Mouse (Mus musculus) MEL (cell line): ENCODE data around the gene Phf23. TPM values are rescaled to one million over a fixed set of nuclear protein-coding genes. Genes with fewer than 3 reads are reported as not detected.

Experiments used
- DNase-seq: peaks from one replicate; pipeline ENCODE4 v3.0.0; 2011; ENCODE audit warnings: low read depth, low spot score
- H3K27ac ChIP-seq: 2 replicates; pipeline ENCODE4 v1.5.1; 2012; ENCODE audit warnings: low read depth, mild to moderate bottlenecking, control low read depth, low read length, moderate library complexity; ENCODE audit not compliant: control insufficient read depth
- H3K27me3 ChIP-seq, 2 experiments: fragments of 150-350 bp in 1 of 2; sonication (generic) in 1 of 2; 2 replicates each; pipeline ENCODE4 v1.6.1; 2012; ENCODE audit warnings: low read length in 2 of 2, mild to moderate bottlenecking in 2 of 2, improper control_type of control experiment in 1 of 2, moderate library complexity in 1 of 2; ENCODE audit not compliant: insufficient read depth in 2 of 2, control insufficient read depth in 1 of 2
- H3K36me3 ChIP-seq, 2 experiments: 2 replicates each; pipeline ENCODE4 v1.6.1; 2012 to 2014; ENCODE audit warnings: low read length in 2 of 2, improper control_type of control experiment in 1 of 2, inconsistent platforms in 1 of 2, mild to moderate bottlenecking in 1 of 2; ENCODE audit not compliant: insufficient read depth in 2 of 2, control insufficient read depth in 1 of 2
- H3K4me1 ChIP-seq, 2 experiments: fragments of 150-350 bp in 1 of 2; sonication (generic) in 1 of 2; 2 replicates each; pipeline ENCODE4 v1.6.1; 2012; ENCODE audit warnings: low read length in 2 of 2, improper control_type of control experiment in 1 of 2, mild to moderate bottlenecking in 1 of 2; ENCODE audit not compliant: insufficient read depth in 2 of 2, control insufficient read depth in 1 of 2
- H3K4me3 ChIP-seq, 2 experiments: fragments of 150-350 bp in 1 of 2; sonication (generic) in 1 of 2; 2 replicates each; pipeline ENCODE4 v1.5.1; 2012; ENCODE audit warnings: low read depth in 2 of 2, low read length in 2 of 2, mild to moderate bottlenecking in 2 of 2, moderate library complexity in 2 of 2, control low read depth in 1 of 2, improper control_type of control experiment in 1 of 2; ENCODE audit not compliant: control insufficient read depth in 1 of 2, insufficient read depth in 1 of 2
- H3K79me2 ChIP-seq: 2 replicates; pipeline ENCODE4 v1.6.1; 2012; ENCODE audit warnings: mild to moderate bottlenecking, low read length, moderate library complexity; ENCODE audit not compliant: control insufficient read depth, poor library complexity, insufficient read depth
- H3K9ac ChIP-seq: 2 replicates; pipeline ENCODE4 v1.6.1; 2012; ENCODE audit warnings: low read depth, mild to moderate bottlenecking, control low read depth, low read length, moderate library complexity; ENCODE audit not compliant: control insufficient read depth, poor library complexity, severe bottlenecking
- H3K9me3 ChIP-seq: fragments of 150-350 bp; sonication (generic); replicated peaks from 2 replicates; pipeline ENCODE4 v1.6.1; 2012; ENCODE audit warnings: mild to moderate bottlenecking, low read length, improper control_type of control experiment, moderate library complexity; ENCODE audit not compliant: insufficient read depth
- CHD1 ChIP-seq: IDR thresholded peaks from 2 replicates; pipeline ENCODE4 v1.6.1; 2012; ENCODE audit warnings: low read depth, mild to moderate bottlenecking, inconsistent platforms, low read length, improper control_type of control experiment
- CHD2 ChIP-seq: IDR thresholded peaks from 2 replicates; pipeline ENCODE4 v1.6.1; 2011; ENCODE audit warnings: low read length, improper control_type of control experiment
- CTCF ChIP-seq, 3 experiments: IDR thresholded peaks in 2 of 3; conservative IDR thresholded peaks in 1 of 3; 2 replicates each; pipeline ENCODE4 v1.5.1; 2011 to 2012; ENCODE audit warnings: low read length in 3 of 3, low read depth in 2 of 3, mild to moderate bottlenecking in 2 of 3, improper control_type of control experiment in 1 of 3, inconsistent platforms in 1 of 3, mixed read lengths in 1 of 3, moderate library complexity in 1 of 3; ENCODE audit not compliant: control insufficient read depth in 1 of 3, insufficient read depth in 1 of 3, poor library complexity in 1 of 3, severe bottlenecking in 1 of 3
- E2F4 ChIP-seq: IDR thresholded peaks from 2 replicates; pipeline ENCODE4 v1.6.1; 2011; ENCODE audit warnings: low read depth, low read length, improper control_type of control experiment, borderline replicate concordance
- ELF1 ChIP-seq: IDR thresholded peaks from 2 replicates; pipeline ENCODE4 v1.6.1; 2014; ENCODE audit warnings: low read depth, mild to moderate bottlenecking, inconsistent platforms, low read length, improper control_type of control experiment, moderate library complexity
- EP300 ChIP-seq, 2 experiments: IDR thresholded peaks; 2 replicates each; pipeline ENCODE4 v1.6.1; 2011; ENCODE audit warnings: improper control_type of control experiment in 2 of 2, low read length in 2 of 2, low read depth in 1 of 2, mild to moderate bottlenecking in 1 of 2
- GABPA ChIP-seq: IDR thresholded peaks from 2 replicates; pipeline ENCODE4 v1.6.1; 2012; ENCODE audit warnings: low read depth, mild to moderate bottlenecking, inconsistent platforms, low read length, improper control_type of control experiment, moderate library complexity
- GATA1 ChIP-seq: IDR thresholded peaks from 2 replicates; pipeline ENCODE4 v1.6.1; 2011; ENCODE audit warnings: low read depth, low read length, improper control_type of control experiment
- JUND ChIP-seq: IDR thresholded peaks from 2 replicates; pipeline ENCODE4 v1.6.1; 2011; ENCODE audit warnings: low read depth, mild to moderate bottlenecking, improper control_type of control experiment, low read length
- KAT2A ChIP-seq: conservative IDR thresholded peaks from 2 replicates; pipeline ENCODE4 v1.6.1; 2012; ENCODE audit warnings: low read depth, low read length, improper control_type of control experiment, inconsistent platforms
- MAFK ChIP-seq: IDR thresholded peaks from 2 replicates; pipeline ENCODE4 v1.6.1; 2011; ENCODE audit warnings: low read depth, mild to moderate bottlenecking, low read length, improper control_type of control experiment, borderline replicate concordance
- MAX ChIP-seq: IDR thresholded peaks from 2 replicates; pipeline ENCODE4 v1.6.1; 2011; ENCODE audit warnings: low read length, improper control_type of control experiment
- MEF2A ChIP-seq: IDR thresholded peaks from 2 replicates; pipeline ENCODE4 v1.6.1; 2014; ENCODE audit warnings: low read depth, mild to moderate bottlenecking, inconsistent platforms, low read length, improper control_type of control experiment; ENCODE audit not compliant: poor library complexity, insufficient replicate concordance, severe bottlenecking; ENCODE audit errors: extremely low read depth
- MYB ChIP-seq: IDR thresholded peaks from 2 replicates; pipeline ENCODE4 v1.6.1; 2011; ENCODE audit warnings: mild to moderate bottlenecking, low read depth, low read length, improper control_type of control experiment
- MYC ChIP-seq: IDR thresholded peaks from 2 replicates; pipeline ENCODE4 v1.6.1; 2011; ENCODE audit warnings: low read depth, mild to moderate bottlenecking, low read length, improper control_type of control experiment, moderate library complexity
- NELFE ChIP-seq: IDR thresholded peaks from 2 replicates; pipeline ENCODE4 v1.6.1; 2011; ENCODE audit warnings: low read depth, low read length, improper control_type of control experiment
- POLR2A ChIP-seq, 2 experiments: IDR thresholded peaks; 2 replicates each; pipeline ENCODE4 v1.6.1; 2011 to 2012; ENCODE audit warnings: low read length in 2 of 2, mild to moderate bottlenecking in 2 of 2, control low read depth in 1 of 2, improper control_type of control experiment in 1 of 2, low read depth in 1 of 2, moderate library complexity in 1 of 2; ENCODE audit not compliant: control insufficient read depth in 1 of 2, insufficient read depth in 1 of 2, poor library complexity in 1 of 2
- POLR2AphosphoS2 ChIP-seq: IDR thresholded peaks from 2 replicates; pipeline ENCODE4 v1.6.1; 2011; ENCODE audit warnings: low read length, improper control_type of control experiment
- RAD21 ChIP-seq: IDR thresholded peaks from 2 replicates; pipeline ENCODE4 v1.6.1; 2011; ENCODE audit warnings: mild to moderate bottlenecking, low read depth, low read length, improper control_type of control experiment
- RCOR1 ChIP-seq: IDR thresholded peaks from 2 replicates; pipeline ENCODE4 v1.6.1; 2012; ENCODE audit warnings: low read depth, mild to moderate bottlenecking, inconsistent platforms, low read length, improper control_type of control experiment
- SMC3 ChIP-seq: IDR thresholded peaks from 2 replicates; pipeline ENCODE4 v1.6.1; 2011; ENCODE audit warnings: low read depth, low read length, improper control_type of control experiment
- TAL1 ChIP-seq: IDR thresholded peaks from 2 replicates; pipeline ENCODE4 v1.6.1; 2012; ENCODE audit warnings: mild to moderate bottlenecking, inconsistent platforms, low read length, moderate library complexity, mixed read lengths
- TBP ChIP-seq: IDR thresholded peaks from 2 replicates; pipeline ENCODE4 v1.8.0; 2011; ENCODE audit warnings: low read depth, low read length, improper control_type of control experiment
- TCF12 ChIP-seq: IDR thresholded peaks from 2 replicates; pipeline ENCODE4 v1.6.1; 2014; ENCODE audit warnings: low read depth, mild to moderate bottlenecking, inconsistent platforms, low read length, improper control_type of control experiment, moderate library complexity
- USF1 ChIP-seq: IDR thresholded peaks from 2 replicates; pipeline ENCODE4 v1.6.1; 2014; ENCODE audit warnings: low read depth, mild to moderate bottlenecking, inconsistent platforms, low read length, improper control_type of control experiment, moderate library complexity
- USF2 ChIP-seq, 2 experiments: IDR thresholded peaks; 2 replicates each; pipeline ENCODE4 v1.6.1; 2011 to 2012; ENCODE audit warnings: improper control_type of control experiment in 2 of 2, low read length in 2 of 2, borderline replicate concordance in 1 of 2, inconsistent platforms in 1 of 2, low read depth in 1 of 2, mild to moderate bottlenecking in 1 of 2; ENCODE audit not compliant: insufficient read depth in 1 of 2
- ZC3H11A ChIP-seq: IDR thresholded peaks from 2 replicates; pipeline ENCODE4 v1.6.1; 2012; ENCODE audit warnings: low read depth, mild to moderate bottlenecking, inconsistent platforms, low read length, improper control_type of control experiment
- ZKSCAN1 ChIP-seq: IDR thresholded peaks from 2 replicates; pipeline ENCODE4 v1.6.1; 2012; ENCODE audit warnings: low read depth, mild to moderate bottlenecking, inconsistent platforms, low read length, improper control_type of control experiment, moderate library complexity
- ZNF384 ChIP-seq: IDR thresholded peaks from 2 replicates; pipeline ENCODE4 v1.6.1; 2012; ENCODE audit warnings: low read depth, mild to moderate bottlenecking, inconsistent platforms, low read length, improper control_type of control experiment
- polyA plus RNA-seq, 2 experiments: library from polyadenylated mRNA; stranded (reverse) in 1 of 2; unstranded in 1 of 2; fragments of >175 nt in 1 of 2; fragments of >200 nt in 1 of 2; gene quantifications; 2 replicates each; pipeline versions ENCODE4 v1.2.1 to v1.2.4; 2012; ENCODE audit warnings: low replicate concordance in 2 of 2, low read depth in 1 of 2; ENCODE audit not compliant: insufficient read length in 2 of 2, insufficient read depth in 1 of 2, missing spikeins in 1 of 2
- total RNA-seq: library from RNA; depleted of rRNA; stranded (reverse); fragments of 300-350 nt; gene quantifications from 2 replicates; pipeline ENCODE4 v1.2.3, GENCODE M21; 2012

Phf23 gene
- total and polyA plus RNA-seq, 3 experiments: 108 to 112 TPM; not detected in 1

DNA sequence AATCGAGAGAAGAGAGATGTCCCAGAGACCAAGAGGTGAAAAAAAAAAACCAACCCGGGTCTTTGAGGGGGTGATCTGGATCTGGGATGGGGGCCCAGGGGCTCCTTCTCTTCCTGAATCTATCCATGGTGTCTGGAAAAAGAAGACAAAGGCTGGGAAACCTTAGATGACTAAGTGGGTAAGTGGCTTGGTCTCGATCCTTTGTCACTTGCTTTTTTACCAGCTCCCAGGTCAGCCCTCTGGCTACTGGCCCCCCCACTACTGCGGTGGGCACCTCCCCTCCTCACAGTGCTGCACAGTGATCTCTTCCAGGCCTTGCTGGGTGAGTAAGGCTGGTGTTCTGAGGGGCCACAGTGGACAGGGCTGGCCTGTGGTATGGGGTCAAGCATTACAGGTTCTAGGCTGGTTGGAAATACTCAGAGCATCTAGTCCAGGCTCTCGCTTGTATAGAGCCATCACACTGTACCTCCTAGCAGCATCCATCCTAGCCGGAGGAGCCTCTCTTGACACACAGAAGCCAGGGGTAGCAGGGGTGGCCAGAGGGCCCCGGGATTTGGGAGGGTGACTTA lies 21.7 kb downstream of the Phf23 start:
- Histone ChIP-seq H3K27me3 (no peaks in the 10 kb centered on the region), H3K4me3 (peak overlapping the region in 1 of 2 experiments; percentile 54; a peak in 2 of 4 replicates), H3K36me3 (peaks cover 0 to 40% of the 10 kb centered on the region in 2 experiments; a peak in 2 of 4 replicates), H3K27ac (peak overlapping the region; percentile 48), H3K9ac (peak overlapping the region; percentile 69), H3K9me3 (no peaks in the 10 kb centered on the region), H3K79me2 (peaks cover 28% of the 10 kb centered on the region), H3K4me1 (peaks cover 6 to 38% of the 10 kb centered on the region in 2 experiments)
- TF ChIP-seq TCF12: no peak
- no peak for TF ChIP-seq MAX
- no peak for TF ChIP-seq MAFK
- TF ChIP-seq POLR2A (IDR thresholded peaks at IDR 0.05; ENCODE audit: control insufficient read depth in 1 of 2, insufficient read depth in 1 of 2, low read depth in 1 of 2, low read length in 2 of 2, poor library complexity in 1 of 2): no peak
- no peak for TF ChIP-seq RAD21
- no peak for DNase-seq

DNA sequence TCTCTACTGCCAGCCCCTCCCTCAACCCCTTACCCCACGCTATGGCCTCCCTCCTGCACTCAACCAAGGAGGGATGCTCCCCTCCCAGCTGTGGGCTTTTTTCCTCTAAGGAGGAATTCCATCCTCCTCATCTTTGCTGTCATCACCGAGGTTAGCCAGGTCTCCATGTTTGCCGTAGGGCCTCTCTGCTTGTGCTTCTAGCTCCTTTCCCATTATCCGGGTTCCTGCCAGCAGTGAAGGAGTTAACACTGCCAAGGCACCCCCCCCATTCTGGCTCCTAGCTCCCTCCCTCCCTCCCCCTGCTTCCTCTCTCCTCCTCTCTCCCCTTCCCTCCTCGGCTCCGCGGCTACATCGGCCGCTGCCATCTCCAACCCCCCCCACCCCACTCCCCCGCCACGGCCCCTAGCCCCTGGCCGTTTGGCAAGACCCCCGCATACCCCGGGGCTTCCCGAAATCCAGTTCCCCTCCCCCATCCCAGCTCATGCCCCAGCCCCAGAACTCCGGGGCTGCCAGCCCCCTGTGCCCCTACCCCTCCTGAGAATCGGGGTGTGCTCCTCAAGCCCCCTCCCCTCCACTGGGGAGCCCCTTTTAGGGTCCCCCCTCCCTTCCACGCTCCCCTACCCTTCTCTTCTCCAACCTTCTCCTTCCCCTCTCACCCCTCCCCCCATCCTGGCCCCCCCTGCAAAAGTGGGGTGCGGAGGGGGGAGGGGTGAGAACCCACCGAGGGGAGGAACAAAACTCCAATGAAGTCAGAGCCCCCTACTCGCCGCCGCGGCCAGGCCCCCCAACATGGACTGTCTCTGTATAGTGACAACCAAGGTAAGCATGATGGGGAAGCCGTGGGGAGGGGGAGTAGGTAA lies 22.8 kb downstream of the Phf23 start:
- H3K27ac ChIP-seq: peak overlapping the region; percentile 67
- peaks cover 28% of the 10 kb centered on the region for H3K79me2 ChIP-seq
- DNase-seq: peak; percentile 87
- H3K36me3 ChIP-seq: peaks cover 0 to 40% of the 10 kb centered on the region in 2 experiments; a peak in 2 of 4 replicates
- H3K4me3 ChIP-seq: peak overlapping the region; percentile 54 to 64
- peaks cover 6 to 38% of the 10 kb centered on the region in 2 experiments for H3K4me1 ChIP-seq
- H3K27me3 ChIP-seq: no peaks in the 10 kb centered on the region
- H3K9ac ChIP-seq: peak overlapping the region; percentile 70
- H3K9me3 ChIP-seq: no peaks in the 10 kb centered on the region
- TF ChIP-seq CHD1 (no peak), MAFK (no peak), ZNF384 (no peak), NELFE (no peak), CHD2 (0 out of 2 replicates have a peak, but pooled peaks have one; percentile 17), GATA1 (no peak), ZKSCAN1 (no peak), MYB (no peak), ZC3H11A (no peak), USF1 (no peak), TCF12 (peak; percentile 25; the same call in 1 of the 2 replicates), MAX (no peak), MEF2A (no peak), GABPA (no peak), RCOR1 (no peak), JUND (no peak), CTCF (IDR thresholded peaks at IDR 0.05 in 2 of 3, conservative IDR thresholded peaks at IDR 0.05 in 1 of 3; ENCODE audit: control insufficient read depth in 1 of 3, insufficient read depth in 1 of 3, low read depth in 2 of 3, low read length in 3 of 3, poor library complexity in 1 of 3, severe bottlenecking in 1 of 3) (no peak), USF2 (IDR thresholded peaks at IDR 0.05; ENCODE audit: borderline replicate concordance in 1 of 2, insufficient read depth in 1 of 2, low read depth in 1 of 2, low read length in 2 of 2) (no peak), TBP (no peak; the same call in 1 of the 2 replicates), ELF1 (no peak), MYC (no peak), E2F4 (no peak), POLR2AphosphoS2 (no peak), TAL1 (no peak), KAT2A (no peak), EP300 (IDR thresholded peaks at IDR 0.05; ENCODE audit: low read depth in 1 of 2, low read length in 2 of 2) (peak in 1 of 2 experiments; percentile 18; a peak in 1 of 4 replicates), SMC3 (no peak)
